Mouse (Mus musculus): Measurements from ENCODE around the gene Vmn1r143. TPM values are rescaled to one million over a fixed set of nuclear protein-coding genes. Genes with fewer than 3 reads are reported as not detected.

The Vmn1r143 gene
- not detected for polyA plus RNA-seq (2014; fragmentation: Illumina TruSeq; extraction: RNeasy Lipid Tissue Mini Kit (QIAGEN cat#74804); ENCODE audit: low replicate concordance)

GRCm38 (mm10) chr7:22189077-22189476, at the start of gene Vmn1r143:
Vmn1r143 (plus strand) TSS chr7:22189377.

GRCm38 (mm10) chr7:22163935-22164334, 25.2 kb upstream of the Vmn1r143 start, which contains the start of gene Vmn1r142:
Vmn1r142 (minus strand) TSS chr7:22164035.

GRCm38 (mm10) chr7:22201164-22201563, 12.0 kb downstream of the Vmn1r143 start, which contains the start of gene Gm8653:
Gm8653 (minus strand) TSS chr7:22201264.

GRCm38 (mm10) chr7:22229384-22229783, 40.2 kb downstream of the Vmn1r143 start, which contains the start of gene Gm8453:
Gm8453 (minus strand) TSS chr7:22229484.

Other genes starting within 250 kb of the Vmn1r143 start
- not detected for gene Vmn1r137, start 194.8 kb upstream of the Vmn1r143 start, polyA plus RNA-seq (2014; fragmentation: Illumina TruSeq; extraction: RNeasy Lipid Tissue Mini Kit (QIAGEN cat#74804); ENCODE audit: low replicate concordance)
- gene Vmn1r138, start 160.5 kb upstream of the Vmn1r143 start, polyA plus RNA-seq (2014; fragmentation: Illumina TruSeq; extraction: RNeasy Lipid Tissue Mini Kit (QIAGEN cat#74804); ENCODE audit: low replicate concordance): not detected
- not detected for gene Gm6176, start 133.1 kb upstream of the Vmn1r143 start, polyA plus RNA-seq (2014; fragmentation: Illumina TruSeq; extraction: RNeasy Lipid Tissue Mini Kit (QIAGEN cat#74804); ENCODE audit: low replicate concordance)
- not detected for gene Vmn1r139, start 120.3 kb upstream of the Vmn1r143 start, polyA plus RNA-seq (2014; fragmentation: Illumina TruSeq; extraction: RNeasy Lipid Tissue Mini Kit (QIAGEN cat#74804); ENCODE audit: low replicate concordance)
- gene Gm16451, start 71.1 kb upstream of the Vmn1r143 start, polyA plus RNA-seq (2014; fragmentation: Illumina TruSeq; extraction: RNeasy Lipid Tissue Mini Kit (QIAGEN cat#74804); ENCODE audit: low replicate concordance): not detected
- gene Gm10666, start 54.6 kb upstream of the Vmn1r143 start, polyA plus RNA-seq (2014; fragmentation: Illumina TruSeq; extraction: RNeasy Lipid Tissue Mini Kit (QIAGEN cat#74804); ENCODE audit: low replicate concordance): not detected
- gene Vmn1r142, start 25.3 kb upstream of the Vmn1r143 start, polyA plus RNA-seq (2014; fragmentation: Illumina TruSeq; extraction: RNeasy Lipid Tissue Mini Kit (QIAGEN cat#74804); ENCODE audit: low replicate concordance): not detected
- gene Gm8653, start 11.9 kb downstream of the Vmn1r143 start, polyA plus RNA-seq (2014; fragmentation: Illumina TruSeq; extraction: RNeasy Lipid Tissue Mini Kit (QIAGEN cat#74804); ENCODE audit: low replicate concordance): not detected
- not detected for gene Gm8453, start 40.1 kb downstream of the Vmn1r143 start, polyA plus RNA-seq (2014; fragmentation: Illumina TruSeq; extraction: RNeasy Lipid Tissue Mini Kit (QIAGEN cat#74804); ENCODE audit: low replicate concordance)
- gene Gm4187, start 140.3 kb downstream of the Vmn1r143 start, polyA plus RNA-seq (2014; fragmentation: Illumina TruSeq; extraction: RNeasy Lipid Tissue Mini Kit (QIAGEN cat#74804); ENCODE audit: low replicate concordance): not detected
- not detected for gene Gm8660, start 181.7 kb downstream of the Vmn1r143 start, polyA plus RNA-seq (2014; fragmentation: Illumina TruSeq; extraction: RNeasy Lipid Tissue Mini Kit (QIAGEN cat#74804); ENCODE audit: low replicate concordance)
- gene Vmn1r148, start 224.2 kb downstream of the Vmn1r143 start, polyA plus RNA-seq (2014; fragmentation: Illumina TruSeq; extraction: RNeasy Lipid Tissue Mini Kit (QIAGEN cat#74804); ENCODE audit: low replicate concordance): not detected
- not detected for gene Vmn1r149, start 248.9 kb downstream of the Vmn1r143 start, polyA plus RNA-seq (2014; fragmentation: Illumina TruSeq; extraction: RNeasy Lipid Tissue Mini Kit (QIAGEN cat#74804); ENCODE audit: low replicate concordance)

Measured in small intestine, adult 10 weeks (tissue).